Mouse (Mus musculus): ENCODE measurements around the gene Gm49405.
A peak's percentile ranks its signal among the peaks of the same experiment; 100 is the strongest.

Gene Gm49405

DNA sequence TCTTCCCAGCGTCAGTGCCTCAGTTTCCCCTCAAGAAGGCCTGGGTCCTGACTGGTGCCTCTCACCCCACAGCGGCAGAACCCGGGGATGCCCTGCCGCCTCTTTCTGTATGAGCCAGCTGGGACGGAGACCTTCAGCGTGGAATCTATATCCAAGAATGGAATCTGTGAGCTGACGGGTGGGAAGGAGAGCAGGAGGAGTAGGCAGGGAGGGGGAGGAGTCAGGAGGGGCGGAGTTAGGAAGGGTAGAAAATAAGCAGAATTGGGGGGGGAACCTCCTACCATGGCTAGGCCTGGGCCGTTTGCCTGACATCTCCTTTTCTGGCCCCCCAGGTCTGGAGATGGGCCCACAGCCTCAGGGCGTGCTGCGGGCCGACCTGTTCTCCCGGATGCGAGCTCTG lies 12.4 kb upstream of the Gm49405 start:
- no peak for DNase-seq

DNA sequence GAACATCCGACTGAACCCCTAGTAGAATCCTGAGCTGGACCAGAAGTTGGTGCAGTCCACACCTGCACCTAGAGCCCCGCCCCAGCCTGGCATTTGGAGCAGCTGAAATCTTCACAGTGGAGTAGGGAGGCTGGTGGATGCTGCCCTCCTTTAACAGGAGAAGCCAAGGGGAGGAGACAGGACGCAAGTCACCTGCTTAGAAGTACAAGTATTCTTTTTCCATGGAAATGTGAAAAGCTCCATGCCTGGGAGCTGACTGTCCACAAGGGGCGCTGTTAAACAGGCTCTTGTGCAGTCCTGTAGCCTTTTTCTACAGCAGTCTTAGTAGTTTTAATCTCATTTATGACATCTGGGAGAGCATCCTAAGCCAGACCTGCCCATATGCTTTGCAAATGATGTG lies 11.7 kb upstream of the Gm49405 start:
- no peak for DNase-seq

DNA sequence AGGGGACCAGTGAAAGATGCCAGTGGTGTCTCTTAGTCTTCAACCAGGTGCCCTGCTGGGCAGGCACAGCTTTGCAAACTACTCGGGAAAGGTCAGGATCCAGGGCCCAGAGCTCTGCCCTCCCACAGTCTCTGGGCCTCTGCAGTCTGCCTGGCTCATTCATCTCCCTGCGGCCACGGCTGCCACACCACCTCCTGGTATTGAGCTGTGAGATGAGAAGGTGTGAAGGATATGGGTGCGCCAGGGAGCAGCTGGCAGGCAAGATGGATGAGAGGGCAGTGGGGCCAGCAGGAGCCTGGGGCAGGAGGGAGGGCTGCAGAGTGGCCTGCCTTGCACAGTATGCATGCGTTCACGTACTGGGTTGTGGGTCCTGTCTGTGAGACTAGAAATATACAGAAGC lies 9.6 kb upstream of the Gm49405 start:
- no peak for DNase-seq

DNA sequence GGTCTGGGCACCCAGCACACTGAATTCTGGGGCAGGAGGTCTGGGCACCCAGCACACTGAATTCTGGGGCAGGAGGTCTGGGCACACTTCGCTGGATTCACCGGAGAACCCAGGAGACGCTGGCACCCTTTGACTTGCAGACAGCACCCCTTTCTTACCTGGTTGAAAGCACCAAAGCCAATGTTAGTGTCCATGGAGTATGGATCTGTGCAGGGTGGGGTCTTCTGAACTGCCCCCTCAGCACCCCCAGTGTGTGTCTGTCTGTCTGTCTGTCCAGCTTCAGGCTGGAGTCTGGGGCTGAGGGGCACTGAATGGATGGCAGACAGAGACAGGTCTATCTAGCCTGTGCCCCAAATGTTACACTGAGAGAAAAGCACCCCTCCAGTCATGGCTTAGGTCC lies 8.9 kb upstream of the Gm49405 start:
- no peak for DNase-seq

DNA sequence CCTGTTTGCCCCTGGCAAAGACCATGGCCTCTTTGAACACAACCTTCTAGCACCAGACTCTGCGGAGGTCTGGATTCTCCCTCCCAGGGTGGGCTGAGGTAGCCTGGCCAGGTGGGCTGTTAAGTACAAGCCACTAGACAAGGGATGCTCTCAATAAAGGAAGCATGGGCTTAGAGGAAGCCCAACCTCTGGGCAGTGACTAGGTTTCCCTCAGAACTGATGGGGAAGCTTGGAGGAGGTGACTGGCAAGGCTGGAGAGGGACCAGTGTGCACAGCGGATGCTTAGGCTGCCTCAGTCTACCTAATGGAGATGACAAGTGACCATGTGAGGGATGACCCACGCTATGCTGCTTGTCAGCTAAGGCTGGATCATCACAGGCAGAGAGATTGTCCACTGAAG lies 8.5 kb upstream of the Gm49405 start:
- DNase-seq: no peak

DNA sequence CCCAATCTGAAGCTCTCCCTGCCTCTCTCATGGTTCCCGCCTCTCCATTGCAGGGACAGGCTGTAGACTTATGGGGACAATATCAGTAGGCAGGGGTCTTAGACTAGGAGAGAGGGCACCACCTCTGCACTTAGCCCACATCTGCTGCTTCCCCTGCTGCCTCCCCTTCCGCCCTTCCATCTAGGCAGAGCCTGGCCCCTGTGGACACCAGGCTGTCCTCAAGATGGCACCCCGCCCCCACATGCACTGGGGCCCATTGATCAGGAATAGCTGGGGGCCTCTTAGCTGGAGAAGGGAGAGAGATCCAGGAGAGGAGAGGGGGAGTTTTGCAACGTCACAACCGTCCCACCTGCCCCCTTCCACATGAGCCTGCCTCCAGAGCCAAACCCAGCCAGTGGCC lies 8.0 kb upstream of the Gm49405 start, which contains the start of gene Tbx10:
Tbx10 (plus strand) TSS at position 337 of the 400 bp plus-strand sequence.
- no peak for DNase-seq

DNA sequence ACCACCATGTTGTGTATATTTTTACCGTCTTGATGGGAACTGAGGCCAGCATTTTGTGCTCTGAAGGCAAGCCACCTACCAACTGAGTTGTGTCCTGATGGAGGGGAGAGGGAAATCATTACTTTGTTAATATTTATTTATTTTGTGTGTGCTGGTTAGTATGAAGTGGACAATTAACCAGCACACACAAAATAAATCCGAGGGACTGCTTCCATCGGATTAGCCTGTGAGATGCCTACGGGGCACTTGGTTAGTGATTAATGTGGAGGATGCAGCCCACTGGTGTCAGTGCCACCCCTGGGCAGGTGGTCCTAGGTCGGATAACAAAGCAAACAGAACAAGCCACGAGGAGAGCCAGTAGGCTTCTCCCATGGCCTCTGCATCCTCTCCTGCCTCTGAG lies 5.5 kb upstream of the Gm49405 start:
- no peak for DNase-seq

DNA sequence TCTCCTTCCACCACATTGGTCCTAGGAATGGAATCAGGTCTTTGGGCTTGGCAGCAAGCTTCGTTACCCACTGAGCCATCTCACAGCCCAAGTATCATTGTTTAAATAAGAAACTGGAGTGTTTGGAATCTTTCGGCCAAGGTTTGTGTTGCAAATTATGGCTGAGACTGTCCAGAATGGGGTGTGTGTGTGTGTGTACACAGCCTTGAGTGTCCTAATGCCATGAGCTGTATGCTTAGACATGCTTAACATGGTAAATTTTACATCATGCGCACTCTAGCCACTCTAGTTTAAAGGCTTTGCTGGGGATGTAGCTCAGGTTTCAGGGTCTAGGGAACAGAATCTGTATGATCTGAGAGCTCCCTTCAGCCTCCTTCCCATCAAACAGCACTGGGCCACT lies 4.9 kb upstream of the Gm49405 start:
- DNase-seq: no peak

DNA sequence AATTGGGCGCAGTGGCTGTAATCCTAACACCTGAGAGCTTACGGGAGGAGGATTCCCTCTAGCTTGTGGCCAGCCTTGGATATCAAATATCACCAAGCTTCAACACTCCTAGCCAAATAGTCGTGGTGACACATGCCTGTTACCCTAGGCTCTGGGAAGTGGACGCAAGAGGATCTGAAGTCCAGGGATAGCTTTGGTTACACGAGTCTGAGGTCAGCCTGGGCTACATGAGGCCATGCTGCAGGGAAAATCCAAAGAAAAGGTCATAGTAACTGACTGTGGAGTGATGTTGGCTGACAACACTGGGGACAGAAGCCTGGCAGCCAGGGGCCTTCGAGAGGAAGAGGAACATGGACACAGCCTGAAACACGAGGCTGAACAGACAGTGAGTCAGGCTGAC lies 4.3 kb upstream of the Gm49405 start:
- no peak for DNase-seq

DNA sequence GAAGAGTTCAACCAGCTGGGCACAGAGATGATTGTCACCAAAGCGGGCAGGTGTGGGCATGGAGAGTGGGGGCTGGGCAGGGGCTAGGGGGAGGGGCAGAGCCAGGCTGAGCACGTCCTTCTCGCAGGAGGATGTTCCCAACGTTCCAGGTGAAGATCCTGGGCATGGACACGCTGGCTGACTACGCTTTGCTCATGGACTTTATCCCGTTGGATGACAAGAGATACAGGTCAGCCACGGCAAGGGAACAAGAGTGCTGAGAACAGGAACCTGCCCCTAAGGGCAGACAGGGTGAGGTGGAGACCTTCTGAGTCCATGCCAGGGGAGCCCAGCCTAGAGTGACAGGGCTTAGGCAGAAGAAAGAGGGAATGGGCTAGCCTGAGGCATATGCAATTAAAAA lies 3.7 kb upstream of the Gm49405 start:
- peak; percentile 60 for DNase-seq

DNA sequence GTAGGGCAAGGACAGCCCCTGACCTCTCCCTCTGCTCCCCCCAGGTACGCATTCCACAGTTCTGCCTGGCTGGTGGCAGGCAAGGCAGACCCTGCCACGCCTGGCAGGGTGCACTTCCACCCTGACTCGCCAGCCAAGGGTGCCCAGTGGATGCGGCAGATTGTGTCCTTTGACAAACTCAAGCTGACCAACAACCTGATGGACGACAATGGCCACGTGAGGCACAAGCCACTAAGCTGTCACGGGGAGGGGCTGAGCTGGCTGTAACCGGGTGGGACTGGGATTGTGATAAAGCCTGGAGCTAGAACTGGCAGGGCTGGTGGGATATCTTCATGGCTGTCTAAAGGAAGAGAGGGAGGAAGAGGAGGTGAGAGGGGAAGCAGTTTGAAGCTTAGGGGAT lies 3.2 kb upstream of the Gm49405 start:
- DNase-seq: no peak

DNA sequence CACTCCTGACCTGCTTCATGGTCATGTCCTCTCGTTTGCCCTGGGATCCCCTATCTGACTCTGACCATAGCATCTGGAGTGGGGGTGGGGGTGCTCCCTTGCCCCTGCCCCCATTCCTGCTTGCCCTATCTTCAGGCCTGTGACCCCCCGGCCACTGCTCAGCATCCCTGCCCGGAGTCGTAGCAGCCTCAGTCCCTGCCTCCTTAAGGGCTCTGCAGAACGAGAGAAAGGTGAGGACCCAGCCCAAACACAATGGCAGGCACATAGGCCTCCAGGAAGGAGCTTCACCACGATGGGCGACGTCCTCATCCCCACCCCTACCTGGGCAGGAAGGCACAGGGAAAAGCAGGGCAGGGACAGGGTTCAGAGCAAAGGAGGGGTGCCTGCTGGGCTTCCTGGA lies 2.1 kb upstream of the Gm49405 start:
- no peak for DNase-seq

DNA sequence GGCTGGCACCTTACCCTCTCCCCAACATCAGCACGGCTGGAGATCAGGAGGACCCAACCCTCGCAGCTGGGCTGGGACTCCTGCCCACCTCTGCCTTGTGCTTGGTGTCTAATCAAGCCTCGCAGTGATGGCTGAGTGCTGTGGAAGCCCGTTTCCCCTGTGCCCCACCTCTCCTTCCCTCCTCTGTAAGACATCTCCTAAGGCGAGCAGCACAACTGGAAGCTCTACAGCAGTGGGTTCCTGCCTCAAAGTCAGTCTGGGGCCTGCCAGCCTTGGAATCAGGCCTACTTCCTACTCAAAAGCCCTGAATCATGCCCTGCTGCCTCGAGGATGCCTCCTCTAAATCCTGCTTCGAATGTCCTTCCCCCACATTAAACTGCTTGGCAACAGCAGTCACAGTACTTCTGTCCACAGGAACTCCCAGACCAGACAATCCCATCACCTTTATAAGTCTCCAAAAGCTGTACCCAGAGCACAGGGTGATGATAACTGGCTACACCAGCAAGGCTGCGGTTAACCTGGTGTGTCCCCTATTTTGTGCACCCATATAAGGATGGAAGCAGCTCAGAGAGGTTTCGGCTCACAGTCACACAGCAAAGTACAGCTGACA lies 1.2 kb upstream of the Gm49405 start:
- DNase-seq: no peak

DNA sequence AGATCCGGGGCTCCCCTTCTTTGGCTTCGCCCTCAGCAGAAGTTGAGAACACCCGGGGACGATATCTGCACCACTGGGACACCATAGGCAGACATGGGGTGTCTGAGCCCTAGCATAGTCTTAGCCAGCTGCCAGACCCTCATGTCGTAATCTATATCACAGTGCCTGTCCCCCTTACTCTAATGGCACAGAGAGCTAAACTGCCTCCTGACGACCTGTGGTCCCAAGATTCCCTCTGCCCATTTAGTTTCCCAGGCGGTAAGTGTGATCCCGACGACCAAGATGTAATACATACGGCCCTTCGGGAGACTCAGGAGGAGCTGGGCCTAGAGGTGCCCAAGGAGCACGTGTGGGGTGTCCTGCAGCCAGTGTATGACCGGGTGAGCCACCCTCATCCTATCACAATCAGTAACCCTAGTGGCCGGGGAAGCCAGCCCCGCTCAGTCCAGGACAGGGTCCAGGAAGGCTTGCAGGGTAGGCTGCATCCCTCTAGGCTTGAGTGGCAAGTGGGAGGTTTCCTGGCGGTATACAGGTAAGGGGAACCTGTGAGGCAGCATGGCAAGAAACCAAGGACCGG lies 611 bp downstream of the Gm49405 start:
- no peak for DNase-seq

DNA sequence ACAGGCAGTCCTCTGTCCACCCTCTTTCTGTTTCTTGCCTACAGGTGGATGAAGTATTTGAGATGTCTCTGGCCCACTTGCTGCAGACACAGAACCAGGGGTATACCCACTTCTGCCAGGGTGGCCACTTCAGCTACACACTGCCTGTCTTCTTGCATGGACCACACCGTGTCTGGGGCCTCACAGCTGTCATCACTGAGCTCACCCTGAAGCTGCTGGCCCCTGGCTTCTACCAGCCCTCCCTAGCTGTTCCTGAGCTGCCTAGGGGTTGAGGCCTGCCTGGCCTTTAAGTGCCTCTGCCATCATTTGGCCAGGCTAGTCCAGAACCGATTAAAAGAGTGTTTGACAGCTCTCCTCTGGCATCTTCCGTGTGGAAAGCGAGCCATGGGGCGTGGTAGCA lies 1.3 kb downstream of the Gm49405 start:
- no peak for DNase-seq

DNA sequence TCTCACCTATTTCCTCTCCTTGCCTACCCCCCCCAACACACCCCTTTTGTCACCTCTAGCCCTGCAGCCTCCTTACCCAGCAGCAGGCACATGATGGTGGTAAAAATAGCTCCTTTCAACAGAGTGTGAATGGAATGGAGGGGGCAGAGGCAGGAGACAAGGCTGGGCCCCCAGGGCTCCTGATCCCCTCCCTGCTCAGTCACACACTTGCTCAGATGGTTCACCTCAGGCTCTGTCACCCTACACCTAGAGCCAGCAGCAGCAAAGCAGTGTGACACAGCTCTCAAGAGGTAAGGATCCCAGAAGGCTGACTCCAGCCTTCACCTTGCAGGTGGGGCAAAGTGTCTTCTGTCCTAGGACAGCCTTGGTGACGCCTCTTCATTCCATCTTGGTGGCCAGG lies 2.7 kb downstream of the Gm49405 start, which contains the start of gene Doc2g:
Doc2g (plus strand) TSS at position 202 of the 400 bp plus-strand sequence.
- no peak for DNase-seq

DNA sequence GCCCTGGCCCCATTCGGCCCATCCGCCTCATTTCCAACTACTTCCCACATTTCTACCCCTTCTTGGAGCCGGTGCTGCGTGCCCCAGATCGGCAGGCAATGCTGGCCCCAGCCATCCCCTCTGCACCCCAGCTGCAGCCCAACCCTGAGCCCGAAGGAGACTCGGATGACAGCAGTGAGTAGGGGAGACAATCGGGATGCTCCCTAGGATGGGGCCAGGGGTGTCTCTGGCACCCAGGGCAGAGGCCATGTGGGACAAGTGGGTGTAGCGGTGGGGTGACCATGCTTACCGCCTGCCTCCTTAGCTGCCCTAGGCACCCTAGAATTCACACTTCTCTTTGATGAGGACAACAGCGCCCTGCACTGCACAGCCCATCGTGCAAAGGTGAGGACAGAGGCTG lies 3.2 kb downstream of the Gm49405 start:
- DNase-seq: no peak

DNA sequence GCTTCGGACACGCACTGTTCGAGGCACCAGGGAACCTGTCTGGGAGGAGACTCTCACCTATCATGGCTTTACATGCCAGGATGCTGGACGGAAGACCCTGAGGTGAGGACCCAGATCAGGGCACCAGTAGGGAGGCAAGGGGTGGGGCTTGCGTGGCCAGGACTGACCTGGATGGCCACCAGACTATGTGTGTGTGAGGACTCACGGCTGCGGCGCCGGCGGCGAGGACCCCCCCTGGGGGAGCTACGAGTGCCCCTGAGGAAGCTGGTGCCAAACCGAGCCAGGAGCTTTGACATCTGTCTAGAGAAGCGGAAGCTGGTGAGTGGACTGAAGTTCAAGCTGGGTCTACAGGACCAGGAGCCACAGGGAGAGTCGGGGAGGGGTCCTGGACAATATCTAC lies 3.9 kb downstream of the Gm49405 start:
- DNase-seq: no peak

DNA sequence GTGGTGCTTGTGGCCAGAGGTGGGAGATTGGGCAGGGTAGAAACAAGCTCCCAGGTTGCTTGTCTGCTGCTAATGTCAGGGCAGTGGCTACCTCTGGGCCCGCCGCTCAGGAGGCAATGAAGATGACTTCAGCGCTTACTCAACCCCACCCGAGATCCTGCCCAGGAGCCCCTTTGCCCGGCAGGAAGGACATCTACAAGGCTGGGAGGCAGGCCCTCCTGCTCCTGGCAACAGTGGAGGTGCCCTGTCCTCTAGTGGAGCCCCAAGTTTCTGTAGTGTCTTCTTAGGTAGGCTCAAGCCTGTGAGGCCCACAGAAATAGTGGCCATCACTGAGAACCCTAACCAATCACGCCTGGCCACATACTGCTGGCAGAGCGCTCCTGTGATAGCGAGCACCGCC lies 4.7 kb downstream of the Gm49405 start:
- peak; percentile 1 for DNase-seq

DNA sequence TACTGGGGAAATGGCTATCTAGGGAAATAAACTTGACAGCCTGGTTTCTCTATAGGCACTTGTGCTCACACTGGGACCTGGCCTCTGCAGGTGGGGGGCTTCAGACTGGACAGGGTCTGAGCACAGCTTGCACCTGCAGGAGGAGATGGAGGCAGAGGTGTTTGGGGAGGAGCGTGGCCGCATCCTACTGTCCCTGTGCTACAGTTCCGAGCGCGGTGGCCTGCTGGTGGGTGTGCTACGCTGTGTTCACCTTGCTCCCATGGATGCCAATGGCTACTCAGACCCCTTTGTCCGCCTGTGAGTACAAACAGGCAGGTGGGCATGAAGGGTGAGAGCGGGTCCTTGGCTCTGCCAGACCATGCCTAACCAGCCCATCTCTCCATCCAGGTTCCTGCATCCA lies 5.5 kb downstream of the Gm49405 start:
- no peak for DNase-seq

DNA sequence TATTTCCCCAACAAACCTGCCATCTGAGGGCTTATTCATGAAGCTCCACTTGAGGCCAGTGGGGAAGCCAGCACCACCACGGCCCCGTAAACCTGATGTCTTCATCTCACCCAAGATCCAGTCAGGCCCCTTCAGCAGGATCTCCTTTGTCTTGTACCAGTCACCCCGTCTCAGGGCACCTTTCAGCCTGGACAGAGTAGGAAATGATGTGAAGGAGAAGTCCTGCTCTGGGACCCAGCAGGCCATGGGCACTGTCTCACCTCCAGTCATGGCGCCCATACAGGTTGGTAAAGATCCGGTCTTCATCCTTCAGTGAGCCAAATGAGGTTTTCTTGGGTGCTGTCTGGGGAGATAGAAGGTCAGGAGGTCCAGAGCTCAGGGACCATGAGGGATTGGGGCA lies 10.7 kb downstream of the Gm49405 start:
- no peak for DNase-seq

DNA sequence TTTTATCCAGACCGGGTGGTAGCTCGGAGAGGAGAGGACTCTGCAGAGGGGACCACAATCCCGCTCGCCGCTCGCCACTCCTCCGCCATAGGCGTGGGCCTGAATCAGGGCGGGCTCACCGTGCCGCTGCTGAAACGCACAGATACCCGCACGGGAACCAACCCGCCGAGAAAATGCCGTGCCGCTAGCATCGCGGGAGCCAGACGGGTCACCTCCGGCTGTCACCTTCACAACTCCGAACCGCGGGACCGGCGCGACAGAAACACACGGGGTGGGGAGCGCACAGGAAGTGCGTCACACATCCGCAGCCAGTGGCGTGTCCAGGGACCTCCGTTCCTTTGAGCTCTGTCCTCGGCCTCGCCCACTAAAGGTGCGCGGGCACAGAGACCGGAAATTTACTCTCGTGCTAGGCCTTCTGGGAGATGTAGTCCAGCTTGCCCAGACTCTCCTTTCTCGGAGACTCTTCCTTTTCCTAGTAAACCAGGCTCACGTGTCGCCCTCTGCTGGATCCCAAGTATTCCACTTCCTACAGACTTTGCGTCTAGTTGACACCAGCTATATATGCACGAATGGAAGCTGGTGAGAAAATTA lies 12.1 kb downstream of the Gm49405 start, which contains the start of gene Ndufv1:
Ndufv1 (minus strand) TSS at position 375 of the 591 bp plus-strand sequence.
- DNase-seq: peak; percentile 99

DNA sequence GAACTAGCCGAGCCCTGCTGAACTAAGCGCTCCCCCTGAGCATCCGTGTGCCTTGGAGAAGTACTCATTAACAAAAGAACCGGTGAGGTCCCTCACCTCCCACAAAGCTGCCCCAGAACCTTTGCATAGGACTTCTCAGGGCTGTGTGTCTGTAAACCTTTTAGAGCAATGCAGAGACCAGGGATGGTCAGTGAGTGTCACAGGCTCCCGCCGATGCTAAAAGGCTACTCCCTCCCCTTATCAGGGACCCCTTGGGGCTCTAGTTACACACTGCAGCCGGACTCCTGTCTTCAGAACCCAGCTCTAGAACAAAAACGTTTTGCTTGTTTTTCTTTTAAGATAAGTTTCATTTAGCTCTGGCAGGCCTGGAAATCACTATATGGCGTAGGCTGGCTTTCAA lies 12.6 kb downstream of the Gm49405 start:
- DNase-seq: no peak

DNA sequence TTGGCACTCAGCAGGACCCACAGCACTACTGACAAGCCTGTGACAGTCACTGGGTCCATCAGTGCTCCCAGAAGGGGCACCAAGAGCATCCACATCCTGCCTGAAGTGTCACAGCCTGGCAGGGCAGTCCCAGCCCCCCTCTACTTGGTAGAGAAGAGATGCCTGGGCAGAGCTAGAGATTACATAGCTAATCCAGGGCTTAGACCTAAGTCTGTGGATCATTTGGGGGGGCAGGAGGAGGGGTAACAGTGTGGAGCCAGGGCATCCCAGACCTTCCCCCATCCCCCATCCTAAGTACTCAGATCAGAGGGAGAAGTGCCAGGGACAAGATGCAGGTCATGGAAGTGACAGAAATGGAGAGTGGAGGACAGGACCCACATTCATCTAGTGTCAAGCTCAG lies 14.4 kb downstream of the Gm49405 start:
- DNase-seq: no peak

DNA sequence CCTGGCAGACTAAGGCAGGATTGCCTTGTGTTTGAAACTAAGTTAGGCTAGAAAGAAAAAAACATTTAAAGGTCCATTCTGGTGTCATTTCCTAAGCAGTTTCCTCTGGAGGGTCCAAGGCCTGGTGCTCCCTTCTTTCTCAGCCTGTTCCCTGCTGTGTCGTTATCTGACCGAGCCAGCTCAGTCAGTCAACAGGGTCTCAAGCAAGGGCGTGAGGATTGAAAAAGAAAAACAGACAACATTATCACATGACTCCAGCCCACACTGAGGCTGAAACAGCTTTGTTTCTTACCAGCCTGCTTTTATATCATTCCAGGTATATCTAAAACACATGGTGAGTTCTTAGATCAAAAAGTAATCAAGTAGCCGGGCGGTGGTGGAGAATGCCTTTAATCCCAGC lies 15.2 kb downstream of the Gm49405 start:
- no peak for DNase-seq

Measured in kidney, adult 11 months (tissue).